Mouse (Mus musculus): ENCODE results near the gene Foxj3. TPM values are rescaled to one million over a fixed set of nuclear protein-coding genes. Genes with fewer than 3 reads are reported as not detected.

The Foxj3 gene
- polyA plus RNA-seq, 1 experiment from 2014 or later = 21.5 TPM

GRCm38 (mm10) chr4:119550864-119551263 is 14.1 kb downstream of the Foxj3 start:
- Histone ChIP-seq H3K4me1 (ENCODE audit: control insufficient read depth, insufficient read depth, low read length) (peaks cover 21% of the 10 kb centered on the region), H3K4me2 (ENCODE audit: low read depth, low read length) (no peak overlapping the region), H3K27ac (ENCODE audit: low read length) (no peak overlapping the region), H3K27me3 (ENCODE audit: control insufficient read depth, insufficient read depth, low read length) (no peaks in the 10 kb centered on the region), H3K9me3 (replicated peaks; ENCODE audit: control insufficient read depth, low read length) (no peaks in the 10 kb centered on the region), H3K4me3 (ENCODE audit: low read length) (no peak overlapping the region), H3K9ac (ENCODE audit: low read length) (no peak overlapping the region), H3K36me3 (ENCODE audit: control insufficient read depth, insufficient read depth) (no peaks in the 10 kb centered on the region)
- ATAC-seq (replicated peaks; ENCODE audit: extremely low read depth, insufficient read depth, low FRiP score) = no peak
- WGBS = 30% methylated on average over 1 of the region's 1 CpGs

- no peaks in the 10 kb centered on the region for H3K27me3 ChIP-seq (ENCODE audit: control insufficient read depth, insufficient read depth, low read length)
- H3K27ac ChIP-seq (ENCODE audit: low read length) = no peak overlapping the region
- 72% methylated on average over 2 of the region's 2 CpGs for WGBS
- ATAC-seq (replicated peaks; ENCODE audit: extremely low read depth, insufficient read depth, low FRiP score) = no peak
- H3K9ac ChIP-seq (ENCODE audit: low read length) = no peak overlapping the region
- H3K4me1 ChIP-seq (ENCODE audit: control insufficient read depth, insufficient read depth, low read length) = peaks cover 20% of the 10 kb centered on the region; the same call in 1 of the 2 replicates
- H3K36me3 ChIP-seq (ENCODE audit: control insufficient read depth, insufficient read depth) = no peaks in the 10 kb centered on the region
- no peak overlapping the region for H3K4me3 ChIP-seq (ENCODE audit: low read length)
- no peaks in the 10 kb centered on the region for H3K9me3 ChIP-seq (replicated peaks; ENCODE audit: control insufficient read depth, low read length)
- no peak overlapping the region for H3K4me2 ChIP-seq (ENCODE audit: low read depth, low read length)
Observed at GRCm38 (mm10) chr4:119555466-119555865, 18.7 kb downstream of the Foxj3 start.

DNA sequence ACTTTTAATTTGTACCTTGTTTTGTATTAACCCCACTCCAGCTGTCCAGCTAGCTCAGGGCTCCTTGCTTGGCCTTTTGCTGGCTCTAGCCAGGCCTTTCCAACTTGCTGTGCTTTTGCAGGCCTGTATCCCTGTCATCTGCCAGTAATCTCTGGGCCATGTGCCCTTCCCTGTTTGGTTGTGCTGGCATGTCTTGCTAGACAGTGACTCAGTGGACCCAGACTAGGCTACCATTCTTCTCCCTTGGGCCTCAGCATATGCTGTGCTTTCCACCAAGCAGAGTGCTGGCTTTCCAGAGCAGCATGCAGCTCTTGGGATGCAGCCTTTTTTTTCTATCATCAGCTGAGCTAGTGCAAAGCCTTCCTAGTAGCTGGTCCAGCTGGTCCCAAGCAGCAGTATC is 26.3 kb downstream of the Foxj3 start:
- Histone ChIP-seq H3K9me3 (replicated peaks; ENCODE audit: control insufficient read depth, low read length) (peaks cover 5% of the 10 kb centered on the region; the same call in 1 of the 2 replicates), H3K4me3 (ENCODE audit: low read length) (no peak overlapping the region), H3K27ac (ENCODE audit: low read length) (no peak overlapping the region), H3K9ac (ENCODE audit: low read length) (no peak overlapping the region), H3K36me3 (ENCODE audit: control insufficient read depth, insufficient read depth) (peaks cover 8% of the 10 kb centered on the region), H3K27me3 (ENCODE audit: control insufficient read depth, insufficient read depth, low read length) (no peaks in the 10 kb centered on the region), H3K4me2 (ENCODE audit: low read depth, low read length) (no peak overlapping the region), H3K4me1 (ENCODE audit: control insufficient read depth, insufficient read depth, low read length) (peaks cover 11% of the 10 kb centered on the region)
- no peak for ATAC-seq (replicated peaks; ENCODE audit: extremely low read depth, insufficient read depth, low FRiP score)

DNA sequence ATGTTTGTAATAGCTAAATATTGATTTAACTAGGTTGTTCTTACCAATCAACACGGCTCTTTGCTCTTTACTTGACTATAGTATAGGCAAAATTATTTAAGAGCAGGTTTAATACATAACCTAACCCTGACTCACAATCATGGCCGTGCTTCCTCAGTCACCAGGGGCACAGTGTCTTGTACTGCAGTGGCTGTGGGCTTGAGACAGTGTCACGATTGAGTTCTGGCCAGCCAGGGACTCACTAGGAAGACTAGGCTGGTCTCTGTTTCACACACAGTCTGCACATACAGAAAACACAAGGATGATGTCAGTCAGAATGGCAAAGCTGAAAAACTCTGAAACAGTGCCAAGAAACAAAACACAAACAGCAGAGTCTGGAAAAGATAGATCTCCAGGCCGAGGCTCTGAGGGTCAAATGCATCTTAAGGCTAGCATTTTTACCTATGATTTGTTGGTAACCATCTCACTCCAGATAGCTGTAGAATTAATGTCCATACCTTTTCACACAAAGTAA is 29.6 kb downstream of the Foxj3 start:
- peaks cover 12% of the 10 kb centered on the region for H3K4me1 ChIP-seq (ENCODE audit: control insufficient read depth, insufficient read depth, low read length)
- ATAC-seq (replicated peaks; ENCODE audit: extremely low read depth, insufficient read depth, low FRiP score) = 0 out of 2 replicates have a peak, but pooled peaks have one; percentile 45
- 0 out of 2 replicates have a peak overlapping the region, but pooled peaks have one; percentile 29 for H3K9ac ChIP-seq (ENCODE audit: low read length)
- H3K4me2 ChIP-seq (ENCODE audit: low read depth, low read length) = no peak overlapping the region
- no peaks in the 10 kb centered on the region for H3K27me3 ChIP-seq (ENCODE audit: control insufficient read depth, insufficient read depth, low read length)
- H3K27ac ChIP-seq (ENCODE audit: low read length) = peak overlapping the region; percentile 77
- H3K9me3 ChIP-seq (replicated peaks; ENCODE audit: control insufficient read depth, low read length) = peaks cover 5% of the 10 kb centered on the region; the same call in 1 of the 2 replicates
- H3K36me3 ChIP-seq (ENCODE audit: control insufficient read depth, insufficient read depth) = peaks cover 8% of the 10 kb centered on the region
- no peak overlapping the region for H3K4me3 ChIP-seq (ENCODE audit: low read length)
- 48% methylated on average over 4 of the region's 4 CpGs for WGBS

GRCm38 (mm10) chr4:119572682-119573081 is 35.9 kb downstream of the Foxj3 start:
- H3K4me1 ChIP-seq (ENCODE audit: control insufficient read depth, insufficient read depth, low read length) = peaks cover 32% of the 10 kb centered on the region
- H3K4me2 ChIP-seq (ENCODE audit: low read depth, low read length) = no peak overlapping the region
- no peak for ATAC-seq (replicated peaks; ENCODE audit: extremely low read depth, insufficient read depth, low FRiP score)
- H3K4me3 ChIP-seq (ENCODE audit: low read length) = no peak overlapping the region
- H3K9me3 ChIP-seq (replicated peaks; ENCODE audit: control insufficient read depth, low read length) = no peaks in the 10 kb centered on the region
- H3K27me3 ChIP-seq (ENCODE audit: control insufficient read depth, insufficient read depth, low read length) = no peaks in the 10 kb centered on the region
- H3K36me3 ChIP-seq (ENCODE audit: control insufficient read depth, insufficient read depth) = no peaks in the 10 kb centered on the region
- peak overlapping the region; percentile 51; the same call in 1 of the 2 replicates for H3K27ac ChIP-seq (ENCODE audit: low read length)
- no peak overlapping the region for H3K9ac ChIP-seq (ENCODE audit: low read length)
- WGBS = 86% methylated on average over 3 of the region's 3 CpGs

- Histone ChIP-seq H3K36me3 (ENCODE audit: control insufficient read depth, insufficient read depth) (peaks cover 4% of the 10 kb centered on the region; the same call in 1 of the 2 replicates), H3K4me2 (ENCODE audit: low read depth, low read length) (no peak overlapping the region), H3K4me1 (ENCODE audit: control insufficient read depth, insufficient read depth, low read length) (peaks cover 32% of the 10 kb centered on the region), H3K27me3 (ENCODE audit: control insufficient read depth, insufficient read depth, low read length) (no peaks in the 10 kb centered on the region), H3K27ac (ENCODE audit: low read length) (no peak overlapping the region), H3K9ac (ENCODE audit: low read length) (no peak overlapping the region), H3K4me3 (ENCODE audit: low read length) (no peak overlapping the region), H3K9me3 (replicated peaks; ENCODE audit: control insufficient read depth, low read length) (no peaks in the 10 kb centered on the region)
- 21% methylated on average over 2 of the region's 2 CpGs for WGBS
- ATAC-seq (replicated peaks; ENCODE audit: extremely low read depth, insufficient read depth, low FRiP score) = no peak
Observed at GRCm38 (mm10) chr4:119574504-119574903, 37.7 kb downstream of the Foxj3 start.

- 69% methylated on average over 3 of the region's 3 CpGs for WGBS
- 0 out of 2 replicates have a peak, but pooled peaks have one; percentile 41 for ATAC-seq (replicated peaks; ENCODE audit: extremely low read depth, insufficient read depth, low FRiP score)
Observed at GRCm38 (mm10) chr4:119575459-119575858, 38.7 kb downstream of the Foxj3 start.

GRCm38 (mm10) chr4:119588037-119588436 is 51.2 kb downstream of the Foxj3 start:
- peaks cover 15% of the 10 kb centered on the region for H3K36me3 ChIP-seq (ENCODE audit: control insufficient read depth, insufficient read depth)
- H3K27me3 ChIP-seq (ENCODE audit: control insufficient read depth, insufficient read depth, low read length) = no peaks in the 10 kb centered on the region
- H3K9ac ChIP-seq (ENCODE audit: low read length) = no peak overlapping the region
- H3K27ac ChIP-seq (ENCODE audit: low read length) = no peak overlapping the region
- H3K4me1 ChIP-seq (ENCODE audit: control insufficient read depth, insufficient read depth, low read length) = 0 out of 2 replicates have a peak, but pooled peaks cover 4% of the 10 kb centered on the region
- no peak overlapping the region for H3K4me2 ChIP-seq (ENCODE audit: low read depth, low read length)
- H3K4me3 ChIP-seq (ENCODE audit: low read length) = no peak overlapping the region
- no peak for ATAC-seq (replicated peaks; ENCODE audit: extremely low read depth, insufficient read depth, low FRiP score)
- 92% methylated on average over 2 of the region's 2 CpGs for WGBS
- H3K9me3 ChIP-seq (replicated peaks; ENCODE audit: control insufficient read depth, low read length) = no peaks in the 10 kb centered on the region

More at GRCm38 (mm10) chr4:119575459-119575858, 38.7 kb downstream of the Foxj3 start:
- Histone ChIP-seq H3K9ac (ENCODE audit: low read length) (no peak overlapping the region), H3K4me2 (ENCODE audit: low read depth, low read length) (no peak overlapping the region), H3K27me3 (ENCODE audit: control insufficient read depth, insufficient read depth, low read length) (no peaks in the 10 kb centered on the region), H3K9me3 (replicated peaks; ENCODE audit: control insufficient read depth, low read length) (no peaks in the 10 kb centered on the region), H3K4me1 (ENCODE audit: control insufficient read depth, insufficient read depth, low read length) (peaks cover 32% of the 10 kb centered on the region), H3K4me3 (ENCODE audit: low read length) (no peak overlapping the region), H3K36me3 (ENCODE audit: control insufficient read depth, insufficient read depth) (peaks cover 4% of the 10 kb centered on the region; the same call in 1 of the 2 replicates), H3K27ac (ENCODE audit: low read length) (no peak overlapping the region)

DNA sequence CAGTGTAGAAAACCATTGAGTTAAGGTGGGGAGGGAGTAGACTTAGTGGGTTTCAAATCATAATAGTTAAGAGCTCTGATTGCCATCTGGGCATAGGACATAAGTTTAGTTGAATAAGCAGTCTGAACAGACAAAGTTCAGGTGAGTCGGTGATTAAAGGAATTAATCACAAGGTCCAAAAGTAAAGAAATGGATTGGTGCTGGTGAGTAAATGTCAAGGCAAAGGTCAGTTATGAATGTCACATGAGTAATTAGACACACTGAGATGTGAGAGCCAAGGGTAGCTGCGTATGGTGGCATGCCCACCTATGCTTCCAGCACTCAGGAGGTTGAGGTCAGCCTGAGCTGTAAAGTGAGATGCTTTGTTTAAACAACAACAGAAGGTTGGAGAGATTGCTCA is 52.6 kb downstream of the Foxj3 start:
- Histone ChIP-seq H3K27ac (ENCODE audit: low read length) (no peak overlapping the region), H3K27me3 (ENCODE audit: control insufficient read depth, insufficient read depth, low read length) (no peaks in the 10 kb centered on the region), H3K4me2 (ENCODE audit: low read depth, low read length) (no peak overlapping the region), H3K36me3 (ENCODE audit: control insufficient read depth, insufficient read depth) (peaks cover 15% of the 10 kb centered on the region), H3K9ac (ENCODE audit: low read length) (no peak overlapping the region), H3K4me3 (ENCODE audit: low read length) (no peak overlapping the region), H3K4me1 (ENCODE audit: control insufficient read depth, insufficient read depth, low read length) (no peaks in the 10 kb centered on the region), H3K9me3 (replicated peaks; ENCODE audit: control insufficient read depth, low read length) (no peaks in the 10 kb centered on the region)
- no peak for ATAC-seq (replicated peaks; ENCODE audit: extremely low read depth, insufficient read depth, low FRiP score)
- 87% methylated on average over 2 of the region's 2 CpGs for WGBS
